Mouse (Mus musculus) embryonic fibroblast, embryonic 13.5 days (primary cell): ENCODE measurements at regions not wholly inside any gene's neighbourhood (a gene's known extent, or its start where the extent isn't known, plus 50 kb on each side); places are given as distances from the start of the nearest gene placed in this dataset.

ENCODE experiments used
- CTCF ChIP-seq: IDR thresholded peaks from 2 replicates; pipeline ENCODE4 v1.5.1; 2011; ENCODE audit warnings: mild to moderate bottlenecking, control low read depth, low read length, moderate library complexity, borderline replicate concordance; ENCODE audit not compliant: insufficient read depth
- POLR2A ChIP-seq: IDR thresholded peaks from 2 replicates; pipeline ENCODE4 v1.6.1; 2011; ENCODE audit warnings: low read depth, mild to moderate bottlenecking, control low read depth, low read length, moderate library complexity

GRCm38 (mm10) chr8:116344590-116345222, 160.1 kb upstream of the Dynlrb2 start:
- TF ChIP-seq CTCF (no peak), POLR2A (no peak)
